Mouse (Mus musculus) hindbrain, postnatal 0 days (tissue): ENCODE results near the gene Ppp6c. TPM values are rescaled to one million over a fixed set of nuclear protein-coding genes. Genes with fewer than 3 reads are reported as not detected.

ENCODE experiments used
- ATAC-seq: fragments of 200-750 bp; cut with Nextera tagmentation; 2 replicates; pipeline ENCODE4 v1.8.0; 2017; ENCODE audit warnings: mild to moderate bottlenecking, moderate TSS enrichment, moderate library complexity
- DNase-seq: peaks from one replicate; pipeline ENCODE4 v3.0.0-alpha.2; 2015; ENCODE audit warnings: low spot score
- H3K27ac ChIP-seq: fragments of 300-500 bp; sonication (generic); 2 replicates; pipeline ENCODE4 v1.5.1; 2014; ENCODE audit warnings: mild to moderate bottlenecking
- H3K27me3 ChIP-seq: fragments of 300-500 bp; sonication (generic); 2 replicates; pipeline ENCODE4 v1.6.1; 2014; ENCODE audit warnings: low read length, mixed read lengths; ENCODE audit not compliant: insufficient read depth
- H3K36me3 ChIP-seq: fragments of 300-500 bp; sonication (generic); 2 replicates; pipeline ENCODE4 v1.6.1; 2014; ENCODE audit warnings: low read length, mixed read lengths; ENCODE audit not compliant: insufficient read depth
- H3K4me1 ChIP-seq: fragments of 300-500 bp; sonication (generic); 2 replicates; pipeline ENCODE4 v1.6.1; 2014; ENCODE audit warnings: antibody characterized with exemption, low read length, mixed read lengths; ENCODE audit not compliant: insufficient read depth
- H3K4me2 ChIP-seq: fragments of 300-500 bp; sonication (generic); 2 replicates; pipeline ENCODE4 v1.6.1; 2014; ENCODE audit warnings: low read depth, mild to moderate bottlenecking, low read length, moderate library complexity, mixed read lengths
- H3K4me3 ChIP-seq: fragments of 300-500 bp; sonication (generic); 2 replicates; pipeline ENCODE4 v1.5.1; 2014; ENCODE audit warnings: low read length
- H3K9ac ChIP-seq: fragments of 300-500 bp; sonication (generic); replicated peaks from 2 replicates; pipeline ENCODE4 v1.6.1; 2014; ENCODE audit warnings: mild to moderate bottlenecking, low read length, moderate library complexity, mixed read lengths
- H3K9me3 ChIP-seq: fragments of 300-500 bp; sonication (generic); 2 replicates; pipeline ENCODE4 v1.6.1; 2016; ENCODE audit warnings: low read length, mixed read lengths
- CTCF ChIP-seq: IDR thresholded peaks from 2 replicates; pipeline ENCODE4 v1.5.1; 2016; ENCODE audit warnings: antibody characterized with exemption, control low read depth, low read depth
- WGBS: fragments of 180-500 bp; shearing (Covaris S2); extraction: QIAGEN DNeasy Blood & Tissue Kit; methylation state at CpG from one replicate; pipeline ENCODE4 v1.1.7; 2014; 5-methylcytosine and 5-hydroxymethylcytosine counted together
- polyA plus RNA-seq: library from polyadenylated mRNA; unstranded; fragments of >200 nt; fragmentation: Nextera tagmentation; extraction: Ambion mirVana; gene quantifications from 2 replicates; pipeline ENCODE4 v1.2.1, GENCODE M21; 2015
- total RNA-seq: library from RNA; depleted of rRNA; stranded (reverse); fragments of >200 nt; gene quantifications from 2 replicates; pipeline ENCODE4 v1.2.3, GENCODE M21; 2014

Gene Ppp6c
- total and polyA plus RNA-seq, 2 experiments from 2014 or later: 42.8 to 48.6 TPM

GRCm38 (mm10) chr2:39189961-39190560 is 36.2 kb downstream of the Ppp6c start:
- DNase-seq: peak; percentile 29

GRCm38 (mm10) chr2:39185942-39186341 is 40.3 kb downstream of the Ppp6c start:
- Histone ChIP-seq H3K27ac (no peak overlapping the region), H3K4me1 (peaks cover 8% of the 10 kb centered on the region; the same call in 1 of the 2 replicates), H3K9ac (no peak overlapping the region), H3K36me3 (peaks cover 5% of the 10 kb centered on the region), H3K4me3 (no peak overlapping the region), H3K4me2 (no peak overlapping the region), H3K9me3 (no peaks in the 10 kb centered on the region), H3K27me3 (no peaks in the 10 kb centered on the region)
- WGBS: 66% methylated on average over 3 of the region's 3 CpGs
- ATAC-seq: no peak
- no peak for DNase-seq
- TF ChIP-seq CTCF: no peak

More at GRCm38 (mm10) chr2:39189961-39190560, 36.2 kb downstream of the Ppp6c start:
- H3K4me1 ChIP-seq: peaks cover 8% of the 10 kb centered on the region; the same call in 1 of the 2 replicates
- H3K9ac ChIP-seq: peak overlapping the region; percentile 95
- peak overlapping the region; percentile 97 for H3K27ac ChIP-seq
- no peaks in the 10 kb centered on the region for H3K27me3 ChIP-seq
- H3K4me2 ChIP-seq: peak overlapping the region; percentile 71
- H3K9me3 ChIP-seq: no peaks in the 10 kb centered on the region
- TF ChIP-seq CTCF: no peak
- H3K4me3 ChIP-seq: peak overlapping the region; percentile 97
- H3K36me3 ChIP-seq: no peaks in the 10 kb centered on the region
- WGBS: 1% methylated on average over 32 of the region's 39 CpGs
- ATAC-seq: peak; percentile 86

DNA sequence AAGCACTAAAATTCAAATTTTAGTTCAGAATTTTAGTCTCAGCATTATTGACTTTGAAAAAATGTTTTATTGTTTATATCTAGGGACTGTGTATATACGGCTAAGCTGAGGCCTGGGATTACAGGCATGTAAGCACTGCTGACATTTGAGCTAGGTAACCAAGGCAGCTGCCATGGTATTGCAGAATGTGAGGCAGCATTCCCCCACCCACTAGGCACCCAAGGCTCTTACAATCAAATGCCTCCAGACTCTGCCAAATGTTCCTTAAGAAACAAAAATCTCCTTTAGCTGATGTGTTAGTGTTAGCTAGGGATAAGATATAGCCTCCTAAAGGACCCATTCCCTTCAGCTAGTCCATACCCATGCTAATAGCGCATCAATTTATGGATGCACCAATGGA is 42.7 kb downstream of the Ppp6c start:
- Histone ChIP-seq H3K9me3 (no peaks in the 10 kb centered on the region), H3K36me3 (peaks cover 9% of the 10 kb centered on the region), H3K4me1 (peaks cover 4% of the 10 kb centered on the region; the same call in 1 of the 2 replicates), H3K4me3 (no peak overlapping the region), H3K4me2 (no peak overlapping the region), H3K27ac (no peak overlapping the region), H3K27me3 (no peaks in the 10 kb centered on the region), H3K9ac (no peak overlapping the region)
- WGBS: 72% methylated on average over 2 of the region's 2 CpGs
- DNase-seq (no peak), ATAC-seq (no peak)
- TF ChIP-seq CTCF: no peak

- WGBS: 95% methylated on average over 1 of the region's 1 CpGs
- Histone ChIP-seq H3K36me3 (no peaks in the 10 kb centered on the region), H3K27ac (no peak overlapping the region), H3K4me2 (no peak overlapping the region), H3K4me1 (no peaks in the 10 kb centered on the region), H3K4me3 (no peak overlapping the region), H3K27me3 (no peaks in the 10 kb centered on the region), H3K9me3 (no peaks in the 10 kb centered on the region), H3K9ac (no peak overlapping the region)
- ATAC-seq (no peak), DNase-seq (no peak)
- no peak for TF ChIP-seq CTCF
These were observed 65.3 kb downstream of the Ppp6c start for GRCm38 (mm10) chr2:39160996-39161395.

DNA sequence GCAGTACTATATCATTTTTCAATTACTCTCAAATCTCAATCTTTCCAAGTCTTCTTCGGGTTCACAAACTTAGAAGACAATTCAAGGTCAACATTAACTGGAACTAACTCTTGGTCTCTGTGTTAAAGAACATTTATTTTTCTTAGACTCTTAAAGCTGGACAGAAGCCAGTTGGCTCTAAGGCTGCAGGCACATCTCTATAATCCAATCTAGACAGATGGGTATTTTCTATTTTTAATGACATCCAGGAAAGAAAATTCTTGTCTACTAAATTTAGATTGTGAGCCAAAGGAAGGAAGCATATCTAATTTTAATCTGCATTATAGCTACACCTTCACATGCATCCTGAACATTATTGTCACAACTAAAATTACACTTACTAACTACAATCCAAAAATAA is 68.3 kb downstream of the Ppp6c start:
- no peak overlapping the region for H3K27ac ChIP-seq
- ATAC-seq (no peak), DNase-seq (peak; percentile 5)
- no peaks in the 10 kb centered on the region for H3K4me1 ChIP-seq
- no peak for TF ChIP-seq CTCF
- H3K27me3 ChIP-seq: no peaks in the 10 kb centered on the region
- no peak overlapping the region for H3K9ac ChIP-seq
- H3K4me3 ChIP-seq: no peak overlapping the region
- no peaks in the 10 kb centered on the region for H3K9me3 ChIP-seq
- H3K4me2 ChIP-seq: no peak overlapping the region
- H3K36me3 ChIP-seq: no peaks in the 10 kb centered on the region
- WGBS: 79% methylated on average over 1 of the region's 1 CpGs

- H3K9me3 ChIP-seq: no peaks in the 10 kb centered on the region
- no peak for TF ChIP-seq CTCF
- no peaks in the 10 kb centered on the region for H3K36me3 ChIP-seq
- DNase-seq (no peak), ATAC-seq (no peak)
- H3K27ac ChIP-seq: no peak overlapping the region
- H3K9ac ChIP-seq: no peak overlapping the region
- H3K4me3 ChIP-seq: no peak overlapping the region
- H3K27me3 ChIP-seq: no peaks in the 10 kb centered on the region
- WGBS: 74% methylated on average over 1 of the region's 1 CpGs
- H3K4me2 ChIP-seq: no peak overlapping the region
- H3K4me1 ChIP-seq: no peaks in the 10 kb centered on the region
These were observed 69.4 kb downstream of the Ppp6c start for GRCm38 (mm10) chr2:39156821-39157220.

DNA sequence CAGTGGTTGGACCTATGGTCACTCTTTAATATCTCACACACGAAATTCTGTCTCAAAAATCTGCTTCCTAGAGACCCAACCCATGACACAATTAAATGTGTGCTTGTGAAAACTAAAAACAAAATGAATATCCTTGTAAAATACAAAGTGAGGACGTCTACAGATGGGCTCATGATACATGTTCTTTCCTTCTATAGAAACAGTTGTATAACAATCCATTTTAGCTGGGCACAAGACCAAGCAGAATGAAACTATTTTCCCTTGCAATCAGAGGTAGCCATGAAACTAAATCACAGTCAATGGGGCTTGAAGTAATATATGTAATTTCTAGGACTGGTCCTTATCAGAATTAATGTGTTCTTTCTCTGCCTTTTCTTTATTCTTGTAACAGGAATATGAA is 75.3 kb downstream of the Ppp6c start:
- H3K4me2 ChIP-seq: no peak overlapping the region
- no peak for TF ChIP-seq CTCF
- H3K9me3 ChIP-seq: no peaks in the 10 kb centered on the region
- no peaks in the 10 kb centered on the region for H3K36me3 ChIP-seq
- H3K9ac ChIP-seq: no peak overlapping the region
- no peak for DNase-seq
- ATAC-seq: no peak
- H3K27ac ChIP-seq: no peak overlapping the region
- no peaks in the 10 kb centered on the region for H3K27me3 ChIP-seq
- WGBS: 78% methylated on average over 2 of the region's 2 CpGs
- no peak overlapping the region for H3K4me3 ChIP-seq
- no peaks in the 10 kb centered on the region for H3K4me1 ChIP-seq
